Mouse (Mus musculus) embryonic facial prominence, embryonic 14.5 days (tissue): ENCODE results near the gene Il2rg. TPM values are rescaled to one million over a fixed set of nuclear protein-coding genes. Genes with fewer than 3 reads are reported as not detected.

Experiments
- ATAC-seq: fragments of 200-750 bp; cut with Nextera tagmentation; 2 replicates; pipeline ENCODE4 v1.8.0; 2017; ENCODE audit warnings: low read depth, moderate number of reproducible peaks, moderate TSS enrichment
- DNase-seq: peaks from one replicate; pipeline ENCODE4 v3.0.0-alpha.2; 2015; ENCODE audit warnings: low spot score
- H3K27ac ChIP-seq: fragments of 300-500 bp; sonication (generic); replicated peaks from 2 replicates; pipeline ENCODE4 v1.5.1; 2014; ENCODE audit warnings: low read depth, mild to moderate bottlenecking, low read length, moderate library complexity
- H3K27me3 ChIP-seq: fragments of 300-500 bp; sonication (generic); replicated peaks from 2 replicates; pipeline ENCODE4 v1.6.1; 2014; ENCODE audit warnings: low read length; ENCODE audit not compliant: control insufficient read depth, insufficient read depth
- H3K36me3 ChIP-seq: fragments of 300-500 bp; sonication (generic); 2 replicates; pipeline ENCODE4 v1.6.1; 2014; ENCODE audit warnings: low read length, mixed read lengths; ENCODE audit not compliant: control insufficient read depth, insufficient read depth
- H3K4me1 ChIP-seq: fragments of 300-500 bp; sonication (generic); 2 replicates; pipeline ENCODE4 v1.6.1; 2014; ENCODE audit warnings: antibody characterized with exemption, low read length; ENCODE audit not compliant: control insufficient read depth, insufficient read depth
- H3K4me2 ChIP-seq: fragments of 300-500 bp; sonication (generic); 2 replicates; pipeline ENCODE4 v1.6.1; 2014; ENCODE audit warnings: low read depth, mild to moderate bottlenecking, low read length, moderate library complexity, mixed read lengths
- H3K4me3 ChIP-seq: fragments of 300-500 bp; sonication (generic); 2 replicates; pipeline ENCODE4 v1.5.1; 2014; ENCODE audit warnings: low read depth, mild to moderate bottlenecking, low read length
- H3K9ac ChIP-seq: fragments of 300-500 bp; sonication (generic); 2 replicates; pipeline ENCODE4 v1.6.1; 2014; ENCODE audit warnings: low read depth, mild to moderate bottlenecking, low read length, moderate library complexity, mixed read lengths
- H3K9me3 ChIP-seq: fragments of 300-500 bp; sonication (generic); 2 replicates; pipeline ENCODE4 v1.6.1; 2016; ENCODE audit warnings: low read length; ENCODE audit not compliant: control insufficient read depth
- WGBS: fragments of 180-500 bp; shearing (Covaris S2); extraction: QIAGEN DNeasy Blood & Tissue Kit; methylation state at CpG from one replicate; pipeline ENCODE4 v1.1.7; 2014; 5-methylcytosine and 5-hydroxymethylcytosine counted together
- polyA plus RNA-seq: library from polyadenylated mRNA; unstranded; fragments of >200 nt; fragmentation: Nextera tagmentation; extraction: Ambion mirVana; gene quantifications from 2 replicates; pipeline ENCODE4 v1.2.1, GENCODE M21; 2014

The Il2rg gene
- polyA plus RNA-seq = 12.6 and 14.5 TPM in 2 replicates

- H3K4me2 ChIP-seq = no peak within 1 kb of the TSS
- no peak within 1 kb of the TSS for H3K4me3 ChIP-seq
- DNase-seq (no peak), ATAC-seq (no peak)
- H3K27ac ChIP-seq = no peak within 1 kb of the TSS
- H3K36me3 ChIP-seq = no peaks in the 10 kb centered on the region
- 57% methylated on average over 5 of the region's 5 CpGs for WGBS
- no peaks in the 10 kb centered on the region for H3K9me3 ChIP-seq
- H3K9ac ChIP-seq = no peak within 1 kb of the TSS
- H3K27me3 ChIP-seq = peaks cover 7% of the 10 kb centered on the region; the same call in 1 of the 2 replicates
- no peaks in the 10 kb centered on the region for H3K4me1 ChIP-seq
These were observed at the start of gene Il2rg for GRCm38 (mm10) chrX:101268025-101268754. TSS of gene Il2rg (minus strand) at chrX:101268255.

GRCm38 (mm10) chrX:101313625-101314359 is 45.7 kb upstream of the Il2rg start:
- H3K27me3 ChIP-seq = 0 out of 2 replicates have a peak, but pooled peaks cover 3% of the 10 kb centered on the region
- 31% methylated on average over 6 of the region's 6 CpGs for WGBS
- H3K4me2 ChIP-seq = no peak overlapping the region
- ATAC-seq (peak; percentile 60; the same call in 1 of the 2 replicates), DNase-seq (peak; percentile 22)
- H3K27ac ChIP-seq = no peak overlapping the region
- no peak overlapping the region for H3K4me3 ChIP-seq
- H3K9me3 ChIP-seq = no peaks in the 10 kb centered on the region
- no peaks in the 10 kb centered on the region for H3K4me1 ChIP-seq
- no peaks in the 10 kb centered on the region for H3K36me3 ChIP-seq
- H3K9ac ChIP-seq = no peak overlapping the region

GRCm38 (mm10) chrX:101309299-101309698 is 41.2 kb upstream of the Il2rg start:
- H3K4me2 ChIP-seq = no peak overlapping the region
- no peaks in the 10 kb centered on the region for H3K4me1 ChIP-seq
- 90% methylated on average over 5 of the region's 5 CpGs for WGBS
- no peak overlapping the region for H3K9ac ChIP-seq
- H3K4me3 ChIP-seq = no peak overlapping the region
- no peaks in the 10 kb centered on the region for H3K9me3 ChIP-seq
- no peaks in the 10 kb centered on the region for H3K36me3 ChIP-seq
- ATAC-seq (no peak), DNase-seq (no peak)
- no peaks in the 10 kb centered on the region for H3K27me3 ChIP-seq
- no peak overlapping the region for H3K27ac ChIP-seq

GRCm38 (mm10) chrX:101304646-101305045 is 36.6 kb upstream of the Il2rg start:
- no peak overlapping the region for H3K27ac ChIP-seq
- no peaks in the 10 kb centered on the region for H3K9me3 ChIP-seq
- no peak overlapping the region for H3K4me3 ChIP-seq
- DNase-seq (no peak), ATAC-seq (no peak)
- no peak overlapping the region for H3K4me2 ChIP-seq
- 0 out of 2 replicates have a peak, but pooled peaks cover 5% of the 10 kb centered on the region for H3K4me1 ChIP-seq
- H3K9ac ChIP-seq = no peak overlapping the region
- no peaks in the 10 kb centered on the region for H3K27me3 ChIP-seq
- WGBS = 64% methylated on average over 2 of the region's 2 CpGs
- H3K36me3 ChIP-seq = no peaks in the 10 kb centered on the region

DNA sequence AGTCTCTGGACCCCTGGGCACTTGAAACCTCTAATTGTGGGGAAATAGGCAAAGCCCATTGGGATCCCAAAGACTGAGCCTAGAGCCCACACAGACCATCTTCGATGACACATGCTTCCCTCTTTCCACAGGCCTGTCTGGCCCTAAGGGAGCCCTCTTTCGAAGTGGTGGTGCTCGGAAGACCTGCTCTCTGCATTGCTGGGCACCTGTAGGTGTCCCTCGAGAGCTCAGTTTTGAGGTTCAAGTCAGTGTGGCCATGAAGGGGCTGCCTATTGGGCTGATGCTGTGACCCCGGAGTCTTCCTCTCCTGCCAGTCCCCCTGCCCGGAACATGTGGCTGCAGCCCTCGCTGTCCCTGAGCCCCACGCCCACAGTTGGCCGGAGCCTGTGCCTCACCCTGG is 33.6 kb upstream of the Il2rg start:
- no peak overlapping the region for H3K4me3 ChIP-seq
- 0 out of 2 replicates have a peak, but pooled peaks cover 5% of the 10 kb centered on the region for H3K36me3 ChIP-seq
- peak overlapping the region; percentile 56; the same call in 1 of the 2 replicates for H3K4me2 ChIP-seq
- DNase-seq (no peak), ATAC-seq (no peak)
- no peaks in the 10 kb centered on the region for H3K27me3 ChIP-seq
- H3K9me3 ChIP-seq = no peaks in the 10 kb centered on the region
- no peak overlapping the region for H3K9ac ChIP-seq
- WGBS = 69% methylated on average over 8 of the region's 9 CpGs
- H3K27ac ChIP-seq = no peak overlapping the region
- 0 out of 2 replicates have a peak, but pooled peaks cover 5% of the 10 kb centered on the region for H3K4me1 ChIP-seq

DNA sequence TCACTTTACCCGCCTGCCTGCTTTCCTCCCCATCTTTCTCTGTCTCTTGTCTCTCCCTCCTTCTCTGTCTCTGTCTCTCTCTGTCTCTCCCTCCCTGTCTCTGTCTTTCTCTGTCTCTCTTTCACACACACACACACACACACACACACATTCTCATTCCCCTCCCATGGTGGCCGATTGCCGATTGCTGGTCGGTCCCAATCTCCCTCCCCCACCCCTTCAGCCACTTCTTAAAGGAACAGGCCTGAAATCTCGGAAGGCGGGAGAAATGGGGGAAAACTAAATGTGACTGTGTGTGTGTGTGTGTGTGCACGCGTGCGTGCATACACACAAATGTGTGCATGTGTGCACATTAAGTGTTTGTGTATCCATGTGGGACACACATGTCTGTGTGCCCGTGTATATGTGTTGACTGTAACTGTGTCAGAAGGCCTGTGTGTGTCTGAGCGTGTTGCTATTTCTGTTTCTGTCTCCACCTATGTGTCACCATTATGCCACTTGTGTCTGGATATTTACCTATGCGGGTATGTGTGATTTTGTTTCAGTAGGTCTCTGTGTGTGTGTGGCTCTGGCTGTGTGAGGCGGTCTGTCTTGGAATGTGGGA is 32.5 kb upstream of the Il2rg start:
- Histone ChIP-seq H3K9me3 (no peaks in the 10 kb centered on the region), H3K36me3 (0 out of 2 replicates have a peak, but pooled peaks cover 15% of the 10 kb centered on the region), H3K27me3 (no peaks in the 10 kb centered on the region), H3K4me2 (peak overlapping the region; percentile 56), H3K27ac (peak overlapping the region; percentile 61), H3K4me3 (peak overlapping the region; percentile 47), H3K9ac (peak overlapping the region; percentile 53), H3K4me1 (0 out of 2 replicates have a peak, but pooled peaks cover 5% of the 10 kb centered on the region)
- DNase-seq = peak; percentile 46
- ATAC-seq = peak; percentile 41; the same call in 1 of the 2 replicates
- WGBS = 40% methylated on average over 13 of the region's 13 CpGs

DNA sequence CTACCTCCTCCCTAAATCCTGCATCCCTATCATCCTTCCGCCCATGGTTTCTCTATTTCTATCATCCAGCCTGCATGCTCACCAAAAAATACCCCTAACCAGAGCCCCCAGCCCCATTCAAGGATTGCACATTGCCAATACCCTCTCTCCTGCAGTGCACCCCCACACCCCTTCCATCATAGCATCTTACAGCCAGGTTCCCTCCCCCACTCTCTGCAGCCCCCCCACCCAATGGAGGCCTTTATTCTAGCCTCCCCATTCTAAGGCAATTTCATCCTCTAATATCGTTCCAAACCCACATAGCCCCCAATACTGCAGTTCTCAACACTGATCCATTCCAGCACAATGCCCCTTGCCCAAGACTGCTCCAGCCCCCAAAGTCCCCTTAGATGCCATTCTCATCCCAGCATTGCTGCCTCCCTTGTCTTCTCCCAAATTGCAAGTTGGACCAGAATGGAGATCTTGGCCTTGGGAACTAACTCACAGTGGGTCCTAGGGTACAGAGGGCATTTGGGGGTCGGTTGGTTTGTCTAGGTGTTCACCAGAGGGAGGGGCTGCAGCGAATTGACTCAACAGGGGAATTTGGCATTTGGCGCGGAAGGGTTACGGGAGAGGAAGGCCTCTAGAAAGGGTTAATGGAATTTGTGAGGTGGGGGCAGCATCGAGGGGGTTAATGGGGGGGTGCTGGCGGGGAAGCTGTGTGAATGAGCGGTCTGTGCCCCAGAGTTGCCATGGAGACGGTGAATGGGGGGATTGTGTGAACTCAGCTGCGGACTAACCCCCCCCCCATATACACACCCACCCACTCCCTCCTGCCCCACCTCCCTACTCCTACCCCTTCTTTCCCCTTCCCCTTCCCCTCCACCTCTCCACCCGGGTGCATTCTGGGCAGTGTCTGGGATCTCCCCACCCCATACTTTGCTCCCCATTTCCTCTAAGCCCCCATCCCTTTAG is 31.7 kb upstream of the Il2rg start:
- 0 out of 2 replicates have a peak, but pooled peaks cover 22% of the 10 kb centered on the region for H3K36me3 ChIP-seq
- H3K27ac ChIP-seq = peak overlapping the region; percentile 61
- H3K27me3 ChIP-seq = no peaks in the 10 kb centered on the region
- ATAC-seq (peak; percentile 74), DNase-seq (peak; percentile 64)
- H3K4me2 ChIP-seq = peak overlapping the region; percentile 56
- 31% methylated on average over 8 of the region's 13 CpGs for WGBS
- H3K4me1 ChIP-seq = 0 out of 2 replicates have a peak, but pooled peaks cover 5% of the 10 kb centered on the region
- H3K9me3 ChIP-seq = no peaks in the 10 kb centered on the region
- H3K4me3 ChIP-seq = peak overlapping the region; percentile 47
- H3K9ac ChIP-seq = peak overlapping the region; percentile 53
